Mouse (Mus musculus) spleen, adult 2 months (tissue): ENCODE measurements at regions not wholly inside any gene's neighbourhood (a gene's known extent, or its start where the extent isn't known, plus 50 kb on each side); places are given as distances from the start of the nearest gene placed in this dataset.

Experiments used
- CTCF ChIP-seq: fragments of 200-500 bp; IDR thresholded peaks from 2 replicates; pipeline ENCODE4 v1.5.1; 2011; ENCODE audit warnings: mild to moderate bottlenecking, inconsistent platforms; ENCODE audit not compliant: insufficient read depth, insufficient read length, insufficient replicate concordance; ENCODE audit errors: extremely low read depth
- POLR2A ChIP-seq: fragments of 200-500 bp; IDR thresholded peaks from 2 replicates; pipeline ENCODE4 v1.6.1; 2011; ENCODE audit warnings: low read depth, low read length, inconsistent platforms

DNA sequence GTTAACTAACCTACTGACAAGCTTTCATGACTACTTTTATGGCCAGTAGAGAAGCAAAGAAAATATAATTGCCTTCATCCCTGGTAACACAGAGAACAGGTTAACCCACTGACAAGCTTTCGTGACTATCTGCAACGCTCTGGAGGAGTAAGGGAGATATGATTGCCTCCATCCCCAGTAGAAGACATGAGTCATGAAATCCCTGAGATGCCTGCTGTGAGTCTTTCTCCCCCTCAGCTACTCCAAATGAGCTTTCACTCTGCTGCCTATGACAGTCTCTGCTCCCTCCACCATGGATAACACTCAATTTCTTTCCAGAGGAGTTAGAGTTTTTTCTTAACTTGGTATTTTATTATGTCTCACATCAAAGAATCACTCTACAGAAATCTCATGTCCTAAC is 2493.4 kb upstream of the Gm7489 start:
- TF ChIP-seq CTCF (no peak), POLR2A (no peak)
